Mouse (Mus musculus) limb, embryonic 15.5 days (tissue): ENCODE measurements around the gene Gm20823. TPM values are rescaled to one million over a fixed set of nuclear protein-coding genes. Genes with fewer than 3 reads are reported as not detected.
"Not testable (repeated sequence)": the region's sequence is repeated elsewhere in the genome, so short reads cannot be mapped to it uniquely, and the experiment has no call there.

Experiments
- ATAC-seq: fragments of 200-750 bp; cut with Nextera tagmentation; 2 replicates; pipeline ENCODE4 v1.8.0; 2017; ENCODE audit warnings: low read depth, moderate TSS enrichment; ENCODE audit not compliant: insufficient number of reproducible peaks, low FRiP score, low TSS enrichment
- H3K27ac ChIP-seq: fragments of 300-500 bp; sonication (generic); 2 replicates; pipeline ENCODE4 v1.5.1; 2015; ENCODE audit warnings: moderate library complexity, mild to moderate bottlenecking, inconsistent platforms
- H3K27me3 ChIP-seq: fragments of 300-500 bp; sonication (generic); 2 replicates; pipeline ENCODE4 v1.6.1; 2015; ENCODE audit warnings: inconsistent platforms
- H3K36me3 ChIP-seq: fragments of 300-500 bp; sonication (generic); 2 replicates; pipeline ENCODE4 v1.6.1; 2015; ENCODE audit warnings: inconsistent platforms
- H3K4me1 ChIP-seq: fragments of 300-500 bp; sonication (generic); 2 replicates; pipeline ENCODE4 v1.6.1; 2015; ENCODE audit warnings: inconsistent platforms
- H3K4me2 ChIP-seq: fragments of 300-500 bp; sonication (generic); 2 replicates; pipeline ENCODE4 v1.6.1; 2015; ENCODE audit warnings: mild to moderate bottlenecking, inconsistent platforms
- H3K4me3 ChIP-seq: fragments of 300-500 bp; sonication (generic); 2 replicates; pipeline ENCODE4 v1.5.1; 2015; ENCODE audit warnings: mild to moderate bottlenecking, inconsistent platforms
- H3K9ac ChIP-seq: fragments of 300-500 bp; sonication (generic); 2 replicates; pipeline ENCODE4 v1.6.1; 2015; ENCODE audit warnings: inconsistent platforms
- H3K9me3 ChIP-seq: fragments of 300-500 bp; sonication (generic); 2 replicates; pipeline ENCODE4 v1.6.1; 2016; ENCODE audit warnings: inconsistent platforms
- WGBS: fragments of 180-500 bp; shearing (Covaris S2); methylation state at CpG from one replicate; pipeline ENCODE4 v1.1.7; 2015; 5-methylcytosine and 5-hydroxymethylcytosine counted together
- polyA plus RNA-seq: library from polyadenylated mRNA; unstranded; fragments of >200 nt; fragmentation: Nextera tagmentation; extraction: Ambion mirVana; gene quantifications from 2 replicates; pipeline ENCODE4 v1.2.1, GENCODE M21; 2015

Gene Gm20823
- polyA plus RNA-seq, result not detected in 2 replicates

GRCm38 (mm10) chrY:62464745-62465144 lies at the start of gene Gm20823:
TSS of gene Gm20823 (minus strand) at chrY:62464845.
- ATAC-seq, H3K36me3 ChIP-seq, H3K27me3 ChIP-seq, H3K4me3 ChIP-seq, H3K9me3 ChIP-seq, H3K4me1 ChIP-seq, H3K4me2 ChIP-seq, H3K9ac ChIP-seq, H3K27ac ChIP-seq: not testable (repeated sequence)
- WGBS, result no CpG with 5 or more reads among the region's 4 CpGs
